Mouse (Mus musculus): Measurements from ENCODE around the gene Ankrd13b. TPM values are rescaled to one million over a fixed set of nuclear protein-coding genes. Genes with fewer than 3 reads are reported as not detected.

The Ankrd13b gene
- total RNA-seq, 2 experiments from 2014 or later, result 9.2 to 11.2 TPM

DNA sequence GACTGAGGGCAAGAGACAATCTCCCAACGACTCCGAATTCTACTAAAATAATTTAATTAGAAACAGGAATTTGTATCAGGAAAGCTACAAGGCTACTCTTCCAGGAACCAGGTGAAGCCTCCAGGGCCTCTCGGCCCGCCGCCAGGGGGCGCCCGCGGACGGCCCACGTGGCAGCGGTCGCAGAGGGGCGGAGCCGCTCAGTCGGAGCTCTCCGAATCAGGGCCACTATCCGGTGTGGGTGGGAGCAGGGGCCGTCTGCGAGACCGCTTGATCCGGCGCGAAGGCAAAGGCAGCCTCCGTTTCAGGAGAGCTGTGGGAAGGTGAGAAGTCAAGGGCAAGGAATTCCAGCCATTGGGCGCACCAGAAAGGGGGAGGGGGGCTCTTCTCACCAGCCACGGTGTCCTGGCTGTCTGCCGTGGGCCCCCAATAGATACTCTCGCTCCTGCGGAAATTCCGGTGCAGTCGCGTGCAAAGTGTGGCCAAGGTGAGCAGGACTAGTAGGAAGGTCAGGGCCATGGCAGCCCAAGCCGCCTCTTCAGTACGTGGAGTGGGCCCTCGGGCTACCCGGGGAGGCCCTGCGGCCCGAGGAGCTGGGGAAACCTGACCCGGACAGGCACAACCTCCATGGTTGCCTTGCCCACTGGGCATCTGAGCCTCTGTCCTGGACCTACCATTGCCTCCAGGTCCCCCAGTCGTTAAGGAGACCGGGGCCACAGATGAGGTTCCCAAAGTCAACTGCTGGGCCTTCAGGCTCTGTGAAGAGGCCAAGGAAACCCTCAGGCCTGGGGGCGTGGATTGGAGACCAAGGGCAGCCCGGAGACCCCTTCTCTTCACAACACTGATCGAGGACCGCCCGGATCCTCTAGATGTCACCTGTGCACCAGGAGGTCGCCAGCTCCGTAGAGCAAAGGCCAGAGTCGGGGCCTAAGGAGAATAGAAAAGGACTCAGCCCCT, 18.9 kb upstream of the Ankrd13b start:
- peak; percentile 89 for DNase-seq

DNA sequence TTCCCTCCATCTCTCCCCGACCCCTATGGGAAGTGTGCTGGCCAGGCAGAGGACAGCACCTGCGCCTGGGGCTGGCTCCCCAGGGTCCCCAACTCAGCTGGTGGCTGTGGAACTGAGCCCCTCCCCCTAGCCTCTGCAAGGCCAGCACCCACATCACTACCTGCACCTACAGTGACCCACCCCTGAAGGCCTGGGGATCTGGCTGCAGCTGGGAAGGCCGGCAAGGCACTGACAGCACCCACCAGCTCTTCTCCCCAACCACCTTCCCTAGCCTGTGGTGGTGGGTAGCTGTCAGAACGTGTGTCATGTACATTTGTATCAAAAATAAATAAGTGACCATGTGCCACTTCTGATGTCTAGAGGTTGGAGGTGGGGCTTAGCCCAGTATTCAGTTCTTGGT, 17.9 kb upstream of the Ankrd13b start:
- no peak for DNase-seq

DNA sequence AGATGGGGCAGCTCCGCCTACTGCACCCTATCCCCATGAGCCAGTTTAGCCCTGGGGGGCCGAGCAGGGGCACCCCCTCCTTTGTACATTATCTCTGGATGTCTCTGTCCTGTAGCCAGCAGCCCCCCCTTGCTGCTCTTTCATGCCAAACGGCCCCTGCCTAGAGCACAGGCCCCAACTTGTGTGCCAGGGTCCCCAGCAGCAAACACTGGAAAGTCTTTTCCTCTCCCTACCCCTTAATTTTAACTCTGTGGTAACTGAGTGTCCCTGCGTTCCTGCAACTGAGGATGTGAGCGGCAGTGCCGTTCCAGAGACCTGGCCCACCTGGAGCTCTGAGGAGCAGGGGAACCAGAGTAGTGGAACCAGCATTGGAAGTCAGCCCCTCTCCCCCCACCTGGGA, 17.5 kb upstream of the Ankrd13b start:
- DNase-seq, result no peak

DNA sequence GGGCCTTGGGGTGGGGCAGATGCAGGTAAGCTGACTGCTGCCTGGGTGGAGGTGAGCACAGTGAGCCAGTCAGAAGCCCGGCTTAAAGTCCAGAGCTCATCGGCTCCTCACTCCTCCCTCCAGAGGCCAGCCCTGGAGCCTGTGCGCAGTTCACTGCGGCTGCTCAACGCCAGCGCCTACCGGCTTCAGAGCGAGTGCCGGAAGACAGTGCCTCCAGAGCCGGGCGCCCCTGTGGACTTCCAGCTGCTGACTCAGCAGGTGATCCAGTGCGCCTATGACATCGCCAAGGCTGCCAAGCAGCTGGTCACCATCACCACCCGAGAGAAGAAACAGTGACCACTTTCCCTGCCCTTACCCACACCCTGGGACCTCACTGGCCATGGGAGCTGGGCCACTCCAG, 16.8 kb upstream of the Ankrd13b start:
- DNase-seq, result no peak

DNA sequence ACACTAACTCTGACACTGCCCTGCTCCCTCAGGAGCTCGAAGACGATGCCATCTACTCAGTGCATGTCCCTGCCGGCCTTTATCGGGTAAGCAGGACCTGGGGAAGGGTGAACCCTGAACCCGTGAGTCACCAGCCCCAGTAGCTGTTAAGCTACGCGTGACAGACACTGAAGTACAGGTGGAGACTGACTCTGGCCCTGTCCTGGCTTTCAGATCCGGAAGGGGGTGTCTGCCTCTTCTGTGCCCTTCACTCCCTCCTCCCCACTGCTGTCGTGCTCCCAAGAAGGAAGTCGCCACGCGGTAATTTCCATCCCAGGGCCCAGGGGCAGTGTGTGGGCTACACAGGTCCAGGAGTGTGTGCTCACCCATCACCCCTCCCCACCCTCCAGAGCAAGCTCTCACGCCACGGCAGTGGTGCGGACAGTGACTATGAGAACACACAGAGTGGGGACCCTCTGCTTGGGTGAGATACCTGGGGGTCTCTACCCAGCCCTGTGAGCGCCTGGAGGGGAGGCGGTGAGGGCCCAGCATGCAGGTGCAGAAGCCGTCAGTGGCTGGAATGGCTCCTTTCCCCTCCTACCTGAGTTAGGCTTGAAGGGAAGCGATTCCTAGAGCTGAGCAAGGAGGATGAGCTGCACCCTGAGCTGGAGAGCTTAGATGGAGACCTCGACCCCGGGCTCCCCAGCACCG, 16.0 kb upstream of the Ankrd13b start:
- no peak for DNase-seq

DNA sequence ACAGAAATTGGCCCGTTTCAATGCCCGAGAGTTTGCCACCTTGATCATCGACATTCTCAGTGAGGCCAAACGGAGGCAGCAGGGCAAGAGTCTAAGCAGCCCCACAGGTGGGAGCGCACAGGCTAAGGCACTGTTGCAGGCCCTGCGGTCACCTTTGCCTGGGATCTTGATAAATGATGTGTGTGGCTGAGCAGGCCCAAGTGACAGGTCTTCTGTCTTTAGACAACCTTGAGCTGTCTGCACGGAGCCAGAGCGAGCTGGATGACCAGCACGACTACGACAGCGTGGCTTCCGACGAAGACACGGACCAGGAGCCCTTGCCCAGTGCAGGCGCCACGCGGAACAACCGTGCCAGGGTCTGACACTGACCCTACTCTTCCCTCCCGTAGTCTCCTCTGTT, 14.9 kb upstream of the Ankrd13b start:
- no peak for DNase-seq

DNA sequence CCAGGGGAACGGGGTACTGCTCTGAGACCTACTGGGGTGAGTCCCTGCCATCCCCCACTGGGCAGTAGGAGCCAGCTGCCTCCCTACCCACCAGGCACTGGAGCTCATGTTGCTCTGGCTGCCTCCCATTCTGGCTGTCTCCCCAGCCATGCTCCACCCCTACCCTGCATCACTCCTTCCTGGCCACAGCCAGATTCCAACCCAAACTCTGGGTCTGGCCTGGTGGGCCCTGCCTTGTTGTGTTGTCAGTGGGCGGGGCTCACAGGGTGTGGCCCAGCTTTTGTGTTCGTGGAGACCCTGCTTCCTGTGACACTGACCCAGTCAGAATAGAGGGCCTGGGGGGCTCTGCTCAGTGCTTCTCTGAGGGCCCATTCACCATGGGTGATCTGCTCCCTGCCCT, 14.0 kb upstream of the Ankrd13b start:
- DNase-seq, result peak; percentile 50 to 67

DNA sequence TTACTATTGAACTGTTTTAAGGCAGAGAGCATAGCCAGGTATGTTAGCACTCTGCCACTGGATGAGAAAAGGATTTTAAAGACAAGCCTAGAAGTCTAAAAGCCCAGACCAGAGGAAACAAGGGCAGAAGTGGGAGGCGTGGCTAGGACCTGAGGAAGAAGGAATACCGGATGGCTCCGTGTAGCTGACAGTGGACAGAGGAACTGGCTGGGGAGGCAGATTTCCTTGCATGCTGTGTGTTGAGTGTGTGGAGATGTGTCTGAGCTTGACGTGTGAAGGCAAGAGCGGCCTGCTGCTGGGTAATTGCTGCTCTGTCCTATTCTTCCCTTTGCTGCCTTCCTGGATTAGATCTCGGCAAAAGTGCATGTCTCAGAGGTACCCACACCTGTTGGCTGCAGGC, 13.0 kb upstream of the Ankrd13b start:
- no peak for DNase-seq

DNA sequence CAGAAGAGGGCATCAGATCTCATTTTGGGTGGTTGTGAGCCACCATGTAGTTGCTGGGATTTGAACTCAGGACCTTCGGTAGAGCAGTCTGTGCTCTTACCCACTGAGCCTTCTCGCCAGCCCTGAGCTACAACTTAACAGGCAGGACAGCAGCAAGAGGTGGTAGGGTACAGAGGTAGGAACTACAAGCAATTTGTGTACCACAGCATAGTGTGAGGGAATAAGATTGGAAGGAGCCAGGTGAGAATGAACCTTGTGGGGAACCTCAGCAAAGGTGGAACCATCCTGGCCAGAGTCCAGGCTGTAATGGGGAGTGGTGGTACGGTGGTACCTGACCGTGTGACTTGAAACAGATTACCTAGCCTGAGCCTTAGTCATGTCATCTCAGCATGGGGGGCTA, 12.5 kb upstream of the Ankrd13b start:
- DNase-seq, result no peak

DNA sequence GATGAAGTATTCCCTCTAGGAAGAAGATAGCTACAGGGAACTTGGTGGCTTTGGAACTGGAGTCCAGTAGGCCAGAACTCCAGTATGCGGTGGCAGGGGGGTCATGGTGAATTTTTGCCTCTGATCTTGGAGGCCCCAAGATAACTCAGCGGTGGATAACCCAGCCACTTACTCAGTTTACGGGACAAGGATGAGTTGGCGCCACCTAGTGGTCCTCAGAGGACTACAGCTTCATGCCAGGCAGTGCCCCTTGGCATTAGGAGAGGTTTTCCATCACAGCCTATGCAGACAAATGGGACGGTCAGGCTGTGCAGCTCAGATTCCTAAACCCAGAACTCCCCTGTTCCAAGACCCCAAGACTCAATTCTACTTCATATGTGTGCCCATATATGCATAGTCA, 11.9 kb upstream of the Ankrd13b start:
- DNase-seq, result peak; percentile 80 to 88

DNA sequence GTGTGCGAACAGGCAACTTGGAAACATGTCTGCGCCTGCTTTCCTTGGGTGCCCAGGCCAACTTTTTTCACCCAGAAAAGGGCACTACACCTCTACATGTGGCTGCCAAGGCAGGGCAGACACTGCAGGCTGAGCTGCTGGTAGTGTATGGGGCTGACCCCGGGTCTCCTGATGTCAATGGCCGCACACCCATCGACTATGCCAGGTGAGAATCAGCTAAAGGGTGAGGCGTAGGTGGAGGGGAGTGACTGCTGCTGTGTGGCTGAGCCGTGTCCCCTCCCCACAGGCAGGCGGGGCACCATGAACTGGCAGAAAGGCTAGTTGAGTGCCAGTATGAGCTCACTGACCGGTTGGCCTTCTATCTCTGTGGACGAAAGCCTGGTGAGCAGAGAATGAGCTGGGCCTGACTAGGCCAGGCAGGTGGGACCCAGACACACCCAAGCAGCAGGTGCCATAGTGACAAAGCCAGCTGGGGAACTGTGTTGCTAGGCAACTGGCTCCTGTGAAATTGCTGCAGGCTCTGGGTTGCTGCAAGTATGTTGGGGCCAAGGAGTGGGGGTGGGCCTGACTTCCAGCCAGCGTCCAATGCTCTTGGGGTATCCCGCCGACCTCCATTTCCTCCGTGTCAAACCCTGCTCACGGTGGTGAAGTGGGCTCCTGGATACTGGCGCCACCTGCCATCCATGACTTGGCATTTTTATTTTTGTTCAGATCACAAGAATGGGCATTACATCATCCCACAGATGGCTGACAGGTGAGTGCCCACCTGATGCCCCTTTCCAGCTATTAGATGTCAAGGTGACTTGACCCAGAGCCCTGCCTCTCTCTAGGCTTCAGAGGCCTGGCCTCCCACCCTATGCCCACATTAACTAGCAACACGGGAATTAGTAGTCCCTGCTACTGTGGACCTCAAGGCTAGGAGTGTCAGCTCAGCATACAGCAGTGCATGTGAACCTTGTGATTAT, 11.2 kb upstream of the Ankrd13b start:
- no peak for DNase-seq

DNA sequence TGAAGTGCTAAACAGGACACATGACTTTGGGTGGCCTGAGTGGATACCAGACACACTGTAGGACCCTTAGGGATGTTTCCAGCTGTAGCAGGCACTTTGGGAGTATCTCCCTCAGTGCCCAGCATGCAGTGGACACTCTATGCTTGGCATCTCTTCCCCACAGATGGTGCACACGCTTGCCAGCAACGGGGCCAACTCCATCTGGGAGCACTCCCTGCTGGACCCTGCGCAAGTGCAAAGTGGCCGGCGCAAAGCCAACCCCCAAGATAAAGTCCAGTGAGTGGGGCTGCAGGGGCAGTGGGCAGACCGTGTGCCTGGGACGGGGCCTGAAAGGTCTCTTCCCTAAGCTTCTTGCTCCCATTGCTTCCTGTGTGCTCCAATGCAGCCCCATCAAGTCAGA, 9.9 kb upstream of the Ankrd13b start:
- no peak for DNase-seq

DNA sequence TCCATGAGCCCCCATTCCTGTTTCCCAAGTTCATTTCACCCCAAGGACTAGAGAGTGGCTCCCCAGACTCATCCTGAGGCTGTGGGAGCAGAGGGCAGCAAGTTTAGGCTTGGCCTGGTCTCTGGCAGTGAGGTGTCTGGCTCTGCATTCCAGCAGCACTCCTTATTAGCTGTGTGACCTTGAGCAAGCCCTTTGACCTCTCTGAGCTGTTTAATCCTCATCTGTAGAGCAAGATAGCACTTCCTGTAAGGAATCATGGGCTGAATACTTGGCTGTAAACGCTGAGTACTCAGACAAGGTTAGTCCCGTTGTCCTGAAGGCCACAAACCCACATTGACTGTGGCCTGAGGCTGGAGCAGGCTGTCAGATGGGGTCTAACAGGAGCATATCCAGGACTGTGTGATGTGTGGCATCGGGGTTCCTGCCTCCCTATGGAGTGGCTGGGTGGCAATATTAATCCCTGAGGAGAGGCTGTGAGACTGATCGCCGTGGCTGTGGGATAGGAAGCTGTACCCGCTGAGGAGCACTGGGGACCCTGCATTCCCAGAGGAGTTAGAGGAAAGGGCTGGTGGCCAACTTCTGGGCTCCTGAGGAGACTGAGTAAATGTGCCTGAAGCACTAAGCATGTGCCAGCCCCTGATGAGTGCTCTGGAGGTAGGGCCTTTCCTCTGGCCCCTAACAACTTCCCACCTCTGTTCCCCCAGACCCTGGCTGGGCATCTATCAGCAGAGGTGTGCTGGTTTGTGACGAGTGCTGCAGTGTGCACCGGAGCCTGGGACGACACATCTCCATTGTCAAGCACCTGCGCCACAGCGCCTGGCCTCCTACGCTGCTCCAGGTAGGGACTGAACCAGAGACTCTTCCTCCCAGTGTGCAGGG, 9.0 kb upstream of the Ankrd13b start:
- DNase-seq, result no peak

DNA sequence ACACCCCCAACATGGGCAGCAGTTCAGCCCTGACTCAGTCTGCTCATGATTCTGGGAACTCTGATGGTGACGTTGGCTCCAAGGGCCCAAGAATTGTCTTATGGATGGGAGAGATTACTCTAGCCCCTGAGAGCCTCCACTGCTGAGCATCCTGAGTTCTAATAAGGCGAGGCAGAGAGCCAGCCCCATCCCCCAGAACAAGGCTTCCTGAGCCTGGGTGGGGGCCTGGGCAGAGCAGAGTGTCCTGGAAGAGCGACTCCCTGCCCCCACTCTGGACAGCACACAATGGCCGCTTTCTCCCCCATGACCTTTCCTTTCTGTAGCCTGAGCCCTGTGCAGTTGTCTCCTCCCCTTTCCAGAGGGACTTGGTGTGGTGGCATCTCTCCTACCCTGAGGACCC, 8.4 kb upstream of the Ankrd13b start:
- peak in 1 of 2 experiments; percentile 73 for DNase-seq

DNA sequence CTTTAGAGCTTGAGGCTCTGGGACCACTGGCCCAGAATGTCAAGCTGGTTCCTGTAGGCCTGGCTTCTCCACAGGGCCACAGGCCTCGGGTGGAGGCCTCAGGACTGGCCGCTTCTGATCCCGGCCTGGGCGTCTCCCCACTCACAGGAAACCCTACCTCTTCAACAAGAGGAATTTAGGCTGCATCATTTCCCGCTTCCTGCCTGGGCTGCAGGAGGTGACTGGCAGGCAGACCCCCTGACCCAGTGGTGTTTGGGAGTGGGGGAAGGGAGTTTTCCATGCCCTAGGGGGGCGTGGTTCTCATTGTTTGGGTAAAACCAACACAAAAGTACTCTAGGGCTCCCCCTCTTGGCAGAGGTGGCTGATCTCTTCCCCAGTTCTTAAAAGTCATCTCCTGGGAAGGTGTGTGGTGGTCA, 7.9 kb upstream of the Ankrd13b start:
- peak; percentile 88 to 92 for DNase-seq

DNA sequence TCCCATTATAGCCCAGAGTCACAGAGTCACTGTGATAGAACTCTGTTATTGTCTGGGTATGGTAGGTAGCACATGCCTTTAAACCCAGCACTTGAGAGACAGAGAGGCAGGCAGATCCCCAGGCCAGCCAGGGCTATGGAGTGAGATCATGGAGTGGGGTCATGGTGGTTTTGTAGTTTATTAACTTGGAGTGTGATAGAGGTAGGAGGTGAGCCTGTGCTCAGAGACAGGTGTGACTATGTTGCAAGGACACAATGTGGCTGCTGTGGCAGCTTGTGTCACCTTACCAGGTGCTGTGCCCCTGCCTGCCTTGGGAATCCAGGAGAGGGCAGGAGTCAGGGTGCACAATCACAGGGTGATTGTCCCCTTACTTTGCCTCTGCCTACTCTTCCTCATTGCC, 6.0 kb upstream of the Ankrd13b start:
- DNase-seq, result no peak

DNA sequence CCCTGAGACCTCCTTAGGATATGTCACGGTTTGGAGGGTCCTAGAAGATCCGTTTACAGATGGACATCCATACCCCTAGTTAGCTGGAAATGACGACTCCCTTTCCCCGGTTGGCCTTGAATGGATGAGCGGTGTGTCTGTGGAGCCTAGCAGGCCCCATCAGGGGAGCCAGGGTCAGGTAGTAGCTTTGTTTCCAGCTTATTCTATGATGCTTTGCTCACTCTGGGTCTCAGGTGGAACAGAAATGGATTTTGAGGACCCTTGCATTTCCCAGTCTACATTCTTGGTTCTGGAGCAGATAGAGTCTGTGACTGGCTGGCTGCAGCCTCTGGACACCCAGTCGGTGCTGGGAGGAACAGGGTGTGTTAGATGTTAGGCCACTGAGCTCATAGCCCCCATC, 5.3 kb upstream of the Ankrd13b start:
- no peak for DNase-seq

DNA sequence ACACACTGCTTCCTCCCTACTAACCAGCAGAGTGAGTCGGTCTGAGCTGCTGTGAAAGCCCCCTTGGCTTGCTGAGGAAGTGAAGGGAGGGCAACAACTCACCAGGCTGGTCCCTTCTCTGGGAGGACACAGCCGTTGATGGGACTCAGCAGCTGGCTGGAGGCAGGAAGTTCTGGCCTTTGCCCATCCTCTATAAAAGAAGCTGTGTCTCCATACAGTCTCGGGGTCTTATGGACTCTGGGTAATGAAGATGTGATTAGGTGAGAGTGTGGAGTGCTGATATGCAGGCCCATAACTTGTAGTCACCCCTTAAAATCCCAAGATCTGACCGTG, 4.8 kb upstream of the Ankrd13b start:
- DNase-seq, result no peak

DNA sequence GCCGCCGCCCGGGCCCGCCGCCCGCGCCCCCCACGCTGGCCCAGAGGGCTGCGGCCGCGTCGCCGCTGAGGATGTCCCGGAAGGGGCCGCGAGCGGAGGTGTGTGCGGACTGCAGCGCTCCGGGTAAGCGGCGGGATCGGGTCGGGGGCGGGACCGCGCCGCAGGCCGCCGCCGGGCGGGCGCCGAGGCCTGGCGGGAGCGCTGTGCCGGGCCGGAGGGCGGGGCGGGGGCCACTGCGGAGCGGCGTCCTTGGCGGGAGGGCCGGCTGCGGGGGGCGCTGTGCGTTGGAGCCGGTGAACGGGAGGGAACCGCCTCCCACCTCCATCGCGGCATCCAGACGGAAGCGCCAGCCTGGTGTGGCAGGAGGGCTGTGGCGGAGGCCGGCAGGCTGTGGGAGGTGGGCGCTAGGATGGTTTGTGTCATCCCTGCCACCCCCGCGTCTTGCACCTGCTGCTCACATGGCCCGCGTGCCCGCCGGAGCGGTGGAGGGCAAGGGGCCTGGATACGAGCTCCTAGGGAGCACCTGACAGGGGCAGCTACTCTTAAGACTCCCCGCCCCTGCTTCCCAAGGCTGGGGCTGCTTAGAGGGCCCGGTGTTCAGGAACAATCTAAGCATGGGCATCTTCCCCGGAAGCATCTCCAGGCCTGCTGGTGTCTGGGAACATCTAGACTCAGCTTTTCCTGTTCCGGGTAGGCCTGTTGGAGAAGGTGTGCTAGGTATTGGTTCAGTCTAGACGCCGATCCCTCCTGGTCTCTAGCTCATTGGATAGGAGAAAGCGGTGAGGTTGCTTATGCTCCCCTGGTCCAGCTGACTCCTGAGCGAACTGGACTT, 4.2 kb upstream of the Ankrd13b start, which contains the start of gene Git1:
Gene Git1, plus strand, starts transcription at position 51 of the 832 bp plus-strand sequence.
- DNase-seq, result peak; percentile 55

DNA sequence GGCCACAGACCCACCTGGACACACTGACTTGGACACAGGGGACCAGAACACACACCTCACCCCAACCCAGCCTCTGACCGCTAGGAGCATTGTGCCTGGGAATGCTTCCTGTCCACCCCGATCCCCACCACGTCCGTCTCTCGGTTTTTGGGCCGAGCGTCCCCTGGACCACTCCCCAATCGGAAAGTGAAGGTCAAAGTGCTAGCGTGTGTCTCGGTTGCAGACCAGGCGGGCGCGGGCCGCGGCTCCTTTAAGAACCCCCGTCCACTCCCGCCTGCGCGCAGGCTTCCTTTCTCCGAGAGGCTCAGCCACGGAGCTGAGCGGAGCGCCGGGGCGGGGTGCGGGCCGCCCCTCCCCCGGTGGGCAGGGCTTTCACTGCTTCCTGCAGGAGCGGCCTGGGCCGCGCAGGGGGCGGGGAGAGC, 3.4 kb upstream of the Ankrd13b start:
- DNase-seq, result peak; percentile 94 to 97

Data from heart, adult 18-20 months (tissue).